Mouse (Mus musculus) CH12.LX (cell line): ENCODE data around the gene Olfr585. TPM values are rescaled to one million over a fixed set of nuclear protein-coding genes. Genes with fewer than 3 reads are reported as not detected.

Source experiments
- DNase-seq: peaks from one replicate; pipeline ENCODE4 v3.0.0-alpha.2; 2013; ENCODE audit errors: extremely low read depth
- H3K27ac ChIP-seq: 2 replicates; pipeline ENCODE4 v1.5.1; 2012; ENCODE audit warnings: low read depth, mild to moderate bottlenecking, control low read depth, moderate library complexity; ENCODE audit not compliant: insufficient read depth
- H3K27me3 ChIP-seq: replicated peaks from 2 replicates; pipeline ENCODE3; 2012; ENCODE audit warnings: inconsistent platforms
- H3K36me3 ChIP-seq, 2 experiments: replicated peaks in 1 of 2; 2 replicates each; pipeline versions ENCODE3 to v1.6.1; 2012; ENCODE audit warnings: inconsistent platforms in 1 of 2, low read length in 1 of 2, mild to moderate bottlenecking in 1 of 2, mixed read lengths in 1 of 2, moderate library complexity in 1 of 2; ENCODE audit not compliant: control insufficient read depth in 1 of 2, insufficient read depth in 1 of 2
- H3K4me1 ChIP-seq, 2 experiments: 2 replicates each; pipeline ENCODE4 v1.6.1; 2012; ENCODE audit warnings: inconsistent platforms in 1 of 2, moderate library complexity in 1 of 2; ENCODE audit not compliant: insufficient read depth in 2 of 2, control insufficient read depth in 1 of 2
- H3K4me2 ChIP-seq: 2 replicates; pipeline ENCODE4 v1.6.1; 2012; ENCODE audit warnings: low read depth, mild to moderate bottlenecking, control low read depth; ENCODE audit not compliant: poor library complexity, insufficient read depth, severe bottlenecking
- H3K4me3 ChIP-seq, 3 experiments: fragments of 150-350 bp in 1 of 3; sonication (generic) in 1 of 3; replicated peaks in 1 of 3; 2 replicates each; pipeline versions ENCODE3 to v1.5.1; 2011 to 2012; ENCODE audit warnings: low read depth in 2 of 3, low read length in 2 of 3, mild to moderate bottlenecking in 2 of 3, moderate library complexity in 2 of 3, control low read depth in 1 of 3, improper control_type of control experiment in 1 of 3, inconsistent platforms in 1 of 3, mixed read lengths in 1 of 3; ENCODE audit not compliant: poor library complexity in 1 of 3
- H3K79me2 ChIP-seq: replicated peaks from 2 replicates; pipeline ENCODE4 v1.6.1; 2012; ENCODE audit warnings: mild to moderate bottlenecking, moderate library complexity; ENCODE audit not compliant: control insufficient read depth, poor library complexity, insufficient read depth, severe bottlenecking; ENCODE audit errors: extremely low read depth
- H3K9ac ChIP-seq: 2 replicates; pipeline ENCODE4 v1.6.1; 2012; ENCODE audit warnings: low read depth, mild to moderate bottlenecking, control low read depth, moderate library complexity; ENCODE audit not compliant: insufficient read depth
- H3K9me3 ChIP-seq: replicated peaks from 2 replicates; pipeline ENCODE3; 2012; ENCODE audit warnings: low read length, inconsistent platforms, mixed read lengths
- BHLHE40 ChIP-seq: IDR thresholded peaks from 2 replicates; pipeline ENCODE4 v1.6.1; 2011; ENCODE audit warnings: mild to moderate bottlenecking, low read depth, low read length, improper control_type of control experiment
- CHD1 ChIP-seq: IDR thresholded peaks from 2 replicates; pipeline ENCODE4 v1.6.1; 2012; ENCODE audit warnings: low read depth, low read length, improper control_type of control experiment, inconsistent platforms
- CHD2 ChIP-seq: IDR thresholded peaks from 2 replicates; pipeline ENCODE4 v1.6.1; 2011; ENCODE audit warnings: low read length, improper control_type of control experiment
- CTCF ChIP-seq, 2 experiments: IDR thresholded peaks in 1 of 2; conservative IDR thresholded peaks in 1 of 2; 2 replicates each; pipeline ENCODE4 v1.5.1; 2011 to 2012; ENCODE audit warnings: low read depth in 2 of 2, low read length in 2 of 2, improper control_type of control experiment in 1 of 2, inconsistent platforms in 1 of 2, mild to moderate bottlenecking in 1 of 2, moderate library complexity in 1 of 2
- E2F4 ChIP-seq: IDR thresholded peaks from 2 replicates; pipeline ENCODE4 v1.6.1; 2011; ENCODE audit warnings: low read depth, low read length, improper control_type of control experiment; ENCODE audit not compliant: insufficient replicate concordance
- ELF1 ChIP-seq: IDR thresholded peaks from 2 replicates; pipeline ENCODE4 v1.6.1; 2014; ENCODE audit warnings: low read depth, mild to moderate bottlenecking, inconsistent platforms, low read length, improper control_type of control experiment
- ETS1 ChIP-seq: conservative IDR thresholded peaks from 2 replicates; pipeline ENCODE4 v1.6.1; 2012; ENCODE audit warnings: low read depth, mild to moderate bottlenecking, inconsistent platforms, low read length, improper control_type of control experiment, moderate library complexity
- HCFC1 ChIP-seq: IDR thresholded peaks from 2 replicates; pipeline ENCODE4 v1.6.1; 2012; ENCODE audit warnings: low read depth, mild to moderate bottlenecking, inconsistent platforms, low read length, improper control_type of control experiment
- IRF4 ChIP-seq: IDR thresholded peaks from 2 replicates; pipeline ENCODE4 v1.6.1; 2014; ENCODE audit warnings: low read depth, mild to moderate bottlenecking, inconsistent platforms, low read length, improper control_type of control experiment
- JUN ChIP-seq: IDR thresholded peaks from 2 replicates; pipeline ENCODE4 v1.6.1; 2011; ENCODE audit warnings: low read depth, mild to moderate bottlenecking, low read length, improper control_type of control experiment, moderate library complexity; ENCODE audit not compliant: insufficient read depth
- JUND ChIP-seq: conservative IDR thresholded peaks from 2 replicates; pipeline ENCODE4 v1.6.1; 2011; ENCODE audit warnings: low read depth, low read length, improper control_type of control experiment
- KAT2A ChIP-seq: IDR thresholded peaks from 2 replicates; pipeline ENCODE4 v1.6.1; 2012; ENCODE audit warnings: low read length, improper control_type of control experiment, inconsistent platforms; ENCODE audit not compliant: insufficient replicate concordance
- MAZ ChIP-seq: IDR thresholded peaks from 2 replicates; pipeline ENCODE4 v1.6.1; 2012; ENCODE audit warnings: low read depth, mild to moderate bottlenecking, inconsistent platforms, low read length, improper control_type of control experiment, moderate library complexity
- MEF2A ChIP-seq: IDR thresholded peaks from 2 replicates; pipeline ENCODE4 v1.6.1; 2014; ENCODE audit warnings: low read depth, mild to moderate bottlenecking, inconsistent platforms, low read length, improper control_type of control experiment, borderline replicate concordance
- MXI1 ChIP-seq: IDR thresholded peaks from 2 replicates; pipeline ENCODE4 v1.6.1; 2011; ENCODE audit warnings: mild to moderate bottlenecking, low read depth, low read length, improper control_type of control experiment
- NELFE ChIP-seq: IDR thresholded peaks from 2 replicates; pipeline ENCODE4 v1.6.1; 2011; ENCODE audit warnings: low read depth, low read length, improper control_type of control experiment
- NRF1 ChIP-seq: IDR thresholded peaks from 2 replicates; pipeline ENCODE4 v1.6.1; 2014; ENCODE audit warnings: low read depth, mild to moderate bottlenecking, inconsistent platforms, low read length, improper control_type of control experiment, moderate library complexity
- POLR2A ChIP-seq: IDR thresholded peaks from 2 replicates; pipeline ENCODE4 v1.6.1; 2011; ENCODE audit warnings: low read depth, mild to moderate bottlenecking, improper control_type of control experiment, low read length
- RAD21 ChIP-seq: IDR thresholded peaks from 2 replicates; pipeline ENCODE4 v1.6.1; 2011; ENCODE audit warnings: low read depth, mild to moderate bottlenecking, low read length, improper control_type of control experiment, moderate library complexity
- RCOR1 ChIP-seq: conservative IDR thresholded peaks from 2 replicates; pipeline ENCODE4 v1.6.1; 2012; ENCODE audit warnings: low read depth, mild to moderate bottlenecking, inconsistent platforms, low read length, improper control_type of control experiment
- SIN3A ChIP-seq: IDR thresholded peaks from 2 replicates; pipeline ENCODE4 v1.6.1; 2012; ENCODE audit warnings: low read length, improper control_type of control experiment, inconsistent platforms
- TBP ChIP-seq: conservative IDR thresholded peaks from 2 replicates; pipeline ENCODE4 v1.6.1; 2011; ENCODE audit warnings: low read depth, low read length, improper control_type of control experiment
- TCF12 ChIP-seq: IDR thresholded peaks from 2 replicates; pipeline ENCODE4 v1.6.1; 2014; ENCODE audit warnings: low read depth, mild to moderate bottlenecking, inconsistent platforms, low read length, improper control_type of control experiment
- UBTF ChIP-seq: IDR thresholded peaks from 2 replicates; pipeline ENCODE4 v1.6.1; 2012; ENCODE audit warnings: low read depth, mild to moderate bottlenecking, inconsistent platforms, low read length, improper control_type of control experiment, moderate library complexity
- USF1 ChIP-seq: IDR thresholded peaks from 2 replicates; pipeline ENCODE4 v1.6.1; 2014; ENCODE audit warnings: low read depth, mild to moderate bottlenecking, inconsistent platforms, low read length, improper control_type of control experiment
- ZC3H11A ChIP-seq: IDR thresholded peaks from 2 replicates; pipeline ENCODE4 v1.6.1; 2012; ENCODE audit warnings: low read depth, mild to moderate bottlenecking, inconsistent platforms, low read length, improper control_type of control experiment
- ZKSCAN1 ChIP-seq: IDR thresholded peaks from 2 replicates; pipeline ENCODE4 v1.6.1; 2012; ENCODE audit warnings: low read depth, inconsistent platforms, low read length, improper control_type of control experiment, borderline replicate concordance
- ZMIZ1 ChIP-seq: IDR thresholded peaks from 2 replicates; pipeline ENCODE4 v1.6.1; 2012; ENCODE audit warnings: low read depth, mild to moderate bottlenecking, inconsistent platforms, low read length, improper control_type of control experiment
- dilution Hi-C: fragments of 300-500 bp; cut with MboI; formaldehyde crosslinking; loops from 2 replicates; pipeline ENCODE4 v1.14.3; 2020; ENCODE audit warnings: low sequenced_read_pairs; ENCODE audit not compliant: extremely low pct_unique_long_range_greater_than_20kb, extremely low pct_ligation_motif_present
- in situ Hi-C: fragments of 300-500 bp; cut with MboI; formaldehyde crosslinking; loops from 3 replicates; pipeline ENCODE4 v1.14.3; 2019; ENCODE audit warnings: low sequenced_read_pairs, low pct_ligation_motif_present, low pct_unique_long_range_greater_than_20kb, mixed read lengths
- polyA plus RNA-seq: library from polyadenylated mRNA; unstranded; fragments of >175 nt; gene quantifications from 2 replicates; pipeline ENCODE4 v1.2.1, GENCODE M21; 2012; ENCODE audit warnings: low read depth; ENCODE audit not compliant: insufficient read length
- total RNA-seq, 2 experiments: library from RNA; depleted of rRNA; stranded (reverse); fragments of 300-350 nt in 1 of 2; fragments of >200 nt in 1 of 2; gene quantifications; 2 replicates each; pipeline ENCODE4 v1.2.3; 2012 to 2014

Gene Olfr585
- total and polyA plus RNA-seq, 3 experiments = not detected

DNA sequence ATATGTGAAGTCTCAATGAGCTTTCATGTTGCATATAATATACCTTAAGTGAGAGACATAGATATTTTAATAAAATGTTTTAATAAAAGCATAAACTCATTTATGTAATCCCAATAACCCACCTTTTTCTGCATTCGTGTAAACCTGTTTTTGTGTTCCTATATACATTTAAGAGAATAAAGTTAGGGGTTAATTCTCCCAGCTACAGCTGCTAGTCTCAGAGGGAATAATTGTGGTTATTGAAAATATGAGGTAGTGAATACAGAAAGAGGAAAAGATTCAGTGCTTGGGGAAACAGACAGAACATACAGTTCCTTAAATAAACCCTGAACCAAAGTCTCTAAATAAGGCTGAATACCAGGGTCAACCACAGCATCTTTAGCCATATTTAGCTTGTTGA is 15.9 kb upstream of the Olfr585 start, which contains the start of gene Olfr584:
Gene Olfr584, plus strand, starts transcription at position 301 of the 400 bp plus-strand sequence.
- dilution Hi-C loops = no loop called here
- H3K36me3 ChIP-seq = no peaks in the 10 kb centered on the region
- no peaks in the 10 kb centered on the region for H3K79me2 ChIP-seq
- H3K4me2 ChIP-seq = no peak within 1 kb of the TSS
- no peak within 1 kb of the TSS for H3K4me3 ChIP-seq
- in situ Hi-C loops = no loop called here
- H3K9ac ChIP-seq = no peak within 1 kb of the TSS
- H3K27me3 ChIP-seq = no peaks in the 10 kb centered on the region
- H3K9me3 ChIP-seq = no peaks in the 10 kb centered on the region
- H3K27ac ChIP-seq = no peak within 1 kb of the TSS
- no peak for TF ChIP-seq RCOR1
- TF ChIP-seq NELFE = no peak
- no peak for TF ChIP-seq HCFC1
- no peak for TF ChIP-seq KAT2A
- TF ChIP-seq POLR2A = no peak
- TF ChIP-seq MEF2A = no peak
- TF ChIP-seq SIN3A = no peak
- no peak for TF ChIP-seq UBTF
- TF ChIP-seq E2F4 = no peak
- no peak for TF ChIP-seq ZKSCAN1
- TF ChIP-seq JUN = no peak
- no peak for TF ChIP-seq MAZ
- no peak for TF ChIP-seq RAD21
- no peak for TF ChIP-seq ELF1
- TF ChIP-seq CHD2 = no peak
- no peak for TF ChIP-seq CTCF (conservative IDR thresholded peaks at IDR 0.05 in 1 of 2, IDR thresholded peaks at IDR 0.05 in 1 of 2; ENCODE audit: low read depth in 2 of 2, low read length in 2 of 2)
- no peak for TF ChIP-seq TCF12
- no peaks in the 10 kb centered on the region for H3K4me1 ChIP-seq
- no peak for DNase-seq

DNA sequence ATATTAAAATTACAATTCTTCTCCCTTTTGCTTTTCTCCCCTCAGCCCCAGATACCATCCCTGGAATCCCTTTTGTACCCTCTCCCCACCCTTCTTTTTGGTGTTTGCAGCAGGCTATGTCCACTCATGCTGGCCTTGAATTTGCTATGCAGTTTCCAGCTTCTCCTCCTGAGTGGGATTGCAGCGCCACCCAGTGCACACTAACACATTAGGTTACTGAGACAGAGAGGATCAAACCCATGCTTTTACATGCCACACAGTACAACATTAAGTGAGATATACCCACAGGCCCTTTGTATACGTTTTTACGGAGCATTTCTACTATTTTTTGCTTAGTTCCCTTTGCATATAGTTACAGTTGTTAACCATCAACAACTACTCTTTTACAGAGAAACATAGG is 21.9 kb downstream of the Olfr585 start:
- peak; percentile 27 for DNase-seq
- in situ Hi-C loops = no loop called here
- no peaks in the 10 kb centered on the region for H3K9me3 ChIP-seq
- no peak overlapping the region for H3K9ac ChIP-seq
- no peak overlapping the region for H3K27ac ChIP-seq
- dilution Hi-C loops = no loop called here
- H3K79me2 ChIP-seq = no peaks in the 10 kb centered on the region
- H3K36me3 ChIP-seq = no peaks in the 10 kb centered on the region
- TF ChIP-seq CTCF (conservative IDR thresholded peaks at IDR 0.05 in 1 of 2, IDR thresholded peaks at IDR 0.05 in 1 of 2; ENCODE audit: low read depth in 2 of 2, low read length in 2 of 2) = peak in 1 of 2 experiments; percentile 35; a peak in 2 of 4 replicates
- no peak for TF ChIP-seq JUND
- no peak for TF ChIP-seq USF1
- TF ChIP-seq IRF4 = no peak
- TF ChIP-seq TBP = no peak
- TF ChIP-seq BHLHE40 = no peak
- no peak for TF ChIP-seq NELFE
- TF ChIP-seq CHD1 = no peak
- no peak for TF ChIP-seq HCFC1
- TF ChIP-seq ZMIZ1 = no peak
- TF ChIP-seq ETS1 = no peak
- peak; percentile 42 for TF ChIP-seq RAD21
- no peak for TF ChIP-seq ZC3H11A
- TF ChIP-seq MXI1 = no peak
- TF ChIP-seq NRF1 = no peak
- H3K4me1 ChIP-seq = no peaks in the 10 kb centered on the region
- no peak overlapping the region for H3K4me3 ChIP-seq
- no peaks in the 10 kb centered on the region for H3K27me3 ChIP-seq
- H3K4me2 ChIP-seq = no peak overlapping the region
